Mouse (Mus musculus) cerebellum, adult 2 months (tissue): ENCODE measurements around the gene Akain1. TPM values are rescaled to one million over a fixed set of nuclear protein-coding genes. Genes with fewer than 3 reads are reported as not detected.

Experiments
- DNase-seq, 2 experiments: peaks; one replicate each; pipeline ENCODE4 v3.0.0; 2021
- H3K27ac ChIP-seq: fragments of 200-500 bp; 2 replicates; pipeline ENCODE4 v1.5.1; 2012; ENCODE audit warnings: low read length, control low read depth, inconsistent platforms; ENCODE audit not compliant: insufficient read depth
- H3K27me3 ChIP-seq: fragments of 200-500 bp; 2 replicates; pipeline ENCODE4 v1.6.1; 2012; ENCODE audit warnings: inconsistent platforms, mild to moderate bottlenecking, low read length, moderate library complexity; ENCODE audit not compliant: control insufficient read depth, insufficient read depth
- H3K4me1 ChIP-seq: fragments of 200-500 bp; 2 replicates; pipeline ENCODE4 v1.6.1; 2011; ENCODE audit warnings: low read length; ENCODE audit not compliant: control insufficient read depth, insufficient read depth
- H3K4me3 ChIP-seq: fragments of 200-500 bp; replicated peaks from 2 replicates; pipeline ENCODE3; 2011; ENCODE audit warnings: mild to moderate bottlenecking, low read depth, low read length, control low read depth; ENCODE audit not compliant: insufficient read depth
- CTCF ChIP-seq: fragments of 200-500 bp; IDR thresholded peaks from 2 replicates; pipeline ENCODE4 v1.5.1; 2011; ENCODE audit warnings: low read depth, mild to moderate bottlenecking, control low read depth, low read length, moderate library complexity, borderline replicate concordance; ENCODE audit not compliant: insufficient read depth
- POLR2A ChIP-seq: fragments of 200-500 bp; IDR thresholded peaks from 2 replicates; pipeline ENCODE4 v1.6.1; 2011; ENCODE audit warnings: low read length, control low read depth, borderline replicate concordance; ENCODE audit not compliant: insufficient read depth
- WGBS: fragments of 180-500 bp; shearing (Covaris S2); methylation state at CpG from one replicate; pipeline ENCODE4 v1.1.7; 2018; 5-methylcytosine and 5-hydroxymethylcytosine counted together
- polyA plus RNA-seq: library from polyadenylated mRNA; depleted of rRNA; stranded (reverse); fragments of >200 nt; gene quantifications from 2 replicates; pipeline ENCODE4 v1.2.3, GENCODE M21; 2012; rRNA removed

The Akain1 gene
- polyA plus RNA-seq: 29.4 and 30.6 TPM in 2 replicates

DNA sequence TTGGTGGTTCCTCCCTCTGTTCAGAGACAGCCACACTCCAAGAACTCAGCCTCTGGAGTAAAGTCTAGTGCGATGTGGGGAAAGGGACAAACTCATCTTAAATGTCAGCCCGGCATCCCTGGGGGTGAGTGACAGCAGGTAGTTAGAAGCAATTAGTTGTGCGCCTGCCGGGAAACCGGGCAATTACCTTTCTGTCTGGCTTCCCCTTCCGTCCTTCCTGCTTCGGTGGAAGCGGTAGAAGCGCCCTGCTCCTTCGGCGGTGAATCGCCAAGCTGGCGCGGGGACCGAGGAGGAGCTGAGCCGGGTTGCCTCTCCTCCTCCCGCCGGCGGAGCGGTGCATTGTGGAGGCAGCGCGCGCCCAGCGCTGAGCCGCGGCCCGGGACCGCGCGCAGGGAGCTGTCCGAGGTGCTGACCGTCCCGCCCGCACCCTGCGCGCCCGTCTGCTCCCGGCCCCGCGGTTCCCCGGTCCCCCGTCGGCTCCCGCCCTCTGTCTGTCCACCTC, at the start of gene Akain1:
Gene Akain1, plus strand, starts transcription at position 337 of the 502 bp plus-strand sequence.
- H3K27me3 ChIP-seq: no peaks in the 10 kb centered on the region; the same call in 1 of the 2 replicates
- WGBS: under 1% methylated on average over 44 of the region's 44 CpGs
- TF ChIP-seq CTCF (no peak), POLR2A (peak; percentile 39; the same call in 1 of the 2 replicates)
- H3K4me1 ChIP-seq: no peaks in the 10 kb centered on the region; the same call in none of the 2 replicates
- peak within 1 kb of the TSS; percentile 51 for H3K4me3 ChIP-seq
- H3K27ac ChIP-seq: peak within 1 kb of the TSS; percentile 2; the same call in 1 of the 2 replicates
- DNase-seq: peak; percentile 74 to 77

DNA sequence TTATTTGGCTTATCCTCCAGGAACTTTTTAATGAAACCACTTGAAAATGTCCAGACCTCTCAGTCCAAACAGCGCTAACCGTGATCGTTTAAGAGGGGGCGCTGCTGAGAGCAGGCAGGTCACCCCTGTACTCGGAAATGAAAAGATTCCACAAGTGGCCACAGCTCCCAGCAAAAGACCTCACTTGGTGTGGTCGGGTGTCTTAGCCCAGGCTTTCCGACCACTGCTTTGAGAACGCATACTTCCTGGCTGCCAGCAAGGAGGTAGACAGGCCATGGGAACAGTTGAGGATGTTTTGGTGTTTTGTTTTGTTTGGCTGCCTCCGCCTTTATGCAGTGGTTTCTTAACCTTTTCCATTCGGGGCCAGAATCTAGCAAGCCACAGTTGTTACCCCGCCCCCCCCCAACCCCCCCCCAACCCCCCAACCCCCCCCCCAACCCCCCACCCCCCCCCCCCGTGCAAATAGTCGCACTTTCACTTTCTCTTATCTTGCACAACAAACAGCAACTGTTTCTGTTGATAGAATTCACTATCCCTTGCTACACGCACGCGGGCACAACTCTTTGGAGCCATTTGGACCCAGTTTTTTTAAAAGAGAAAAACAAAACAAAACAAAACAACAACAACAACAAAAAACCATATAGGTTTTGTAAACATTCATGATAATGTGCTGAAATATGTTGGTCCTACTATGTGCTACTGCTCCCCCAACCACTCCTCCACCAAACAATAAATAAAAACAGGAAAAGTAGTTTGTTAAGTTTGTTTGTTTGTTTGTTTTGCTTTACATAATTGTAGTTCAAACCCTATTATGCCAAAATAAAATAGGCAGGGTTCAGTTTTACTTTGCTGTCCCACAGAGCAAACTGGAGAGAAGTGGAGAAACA, 42.7 kb upstream of the Akain1 start:
- H3K4me1 ChIP-seq: no peaks in the 10 kb centered on the region; the same call in 1 of the 2 replicates
- DNase-seq: no peak
- H3K4me3 ChIP-seq: no peak overlapping the region
- no peak overlapping the region for H3K27ac ChIP-seq
- no peaks in the 10 kb centered on the region for H3K27me3 ChIP-seq
- 32% methylated on average over 16 of the region's 16 CpGs for WGBS
- TF ChIP-seq POLR2A (no peak), CTCF (no peak)

DNA sequence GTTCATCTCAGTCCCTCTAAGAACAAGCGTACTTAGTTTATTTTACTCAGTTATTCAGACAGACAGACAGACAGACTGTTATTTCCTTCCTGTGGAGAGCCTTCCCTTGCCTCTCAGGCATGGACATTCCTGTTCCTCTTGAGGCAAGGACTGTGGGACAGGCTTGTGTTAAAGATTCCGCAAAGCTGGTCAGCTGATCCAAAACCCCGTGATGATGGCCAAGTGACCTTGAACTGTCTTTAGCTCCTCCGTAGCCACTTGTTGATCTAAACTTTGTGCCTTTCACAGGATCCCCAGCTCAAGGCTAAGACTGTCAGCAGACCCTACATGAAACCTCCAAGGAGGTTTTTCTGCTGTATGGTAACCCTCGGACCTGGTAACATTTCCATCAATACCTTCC, 42.0 kb upstream of the Akain1 start:
- DNase-seq: no peak
- Histone ChIP-seq H3K27me3 (no peaks in the 10 kb centered on the region), H3K27ac (no peak overlapping the region), H3K4me1 (no peaks in the 10 kb centered on the region), H3K4me3 (no peak overlapping the region)
- 59% methylated on average over 5 of the region's 5 CpGs for WGBS
- no peak for TF ChIP-seq CTCF
- TF ChIP-seq POLR2A: no peak

DNA sequence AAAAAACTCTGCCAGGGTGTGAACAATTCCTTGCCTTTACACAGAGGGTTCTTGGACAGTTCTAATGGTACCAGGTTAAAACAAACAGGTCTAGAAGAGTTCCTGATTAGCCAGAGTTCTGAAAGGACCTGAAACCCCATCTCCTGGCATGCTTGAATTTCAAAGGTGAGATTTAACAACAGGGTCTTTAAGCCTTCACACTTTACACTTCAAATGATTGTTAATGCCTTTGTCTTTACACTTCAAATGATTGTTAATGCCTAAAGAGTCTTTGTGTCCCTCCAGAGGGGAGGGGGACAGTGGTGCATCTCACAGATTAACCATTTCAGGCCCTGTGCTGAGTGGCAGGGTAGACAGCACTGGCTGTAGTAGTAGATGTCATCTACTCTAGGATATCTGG, 41.0 kb upstream of the Akain1 start:
- TF ChIP-seq CTCF (no peak), POLR2A (no peak)
- no peaks in the 10 kb centered on the region for H3K4me1 ChIP-seq
- no peak overlapping the region for H3K27ac ChIP-seq
- no peak overlapping the region for H3K4me3 ChIP-seq
- H3K27me3 ChIP-seq: no peaks in the 10 kb centered on the region
- DNase-seq: no peak

DNA sequence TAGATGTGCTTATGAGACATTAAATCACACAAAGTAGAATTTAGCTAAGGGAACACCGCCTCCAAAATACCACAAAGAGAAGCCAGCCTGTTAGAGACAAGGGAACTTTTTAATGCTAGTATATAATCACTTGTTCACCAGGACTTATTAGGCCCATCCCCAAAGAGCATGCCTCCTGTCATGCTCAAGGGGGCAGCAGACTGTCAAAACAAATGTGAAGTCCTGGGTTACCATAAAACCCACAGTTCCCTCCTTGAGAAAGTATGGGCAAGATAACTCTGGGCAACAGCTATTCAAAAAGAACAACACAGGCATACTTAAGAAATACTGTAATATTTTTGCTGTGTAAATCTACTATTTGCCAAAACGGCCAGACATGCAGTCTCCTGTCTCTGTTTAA, 38.0 kb upstream of the Akain1 start:
- Histone ChIP-seq H3K27ac (no peak overlapping the region), H3K4me3 (no peak overlapping the region), H3K4me1 (no peaks in the 10 kb centered on the region), H3K27me3 (no peaks in the 10 kb centered on the region)
- 77% methylated on average over 2 of the region's 2 CpGs for WGBS
- TF ChIP-seq CTCF: no peak
- no peak for TF ChIP-seq POLR2A
- no peak for DNase-seq

DNA sequence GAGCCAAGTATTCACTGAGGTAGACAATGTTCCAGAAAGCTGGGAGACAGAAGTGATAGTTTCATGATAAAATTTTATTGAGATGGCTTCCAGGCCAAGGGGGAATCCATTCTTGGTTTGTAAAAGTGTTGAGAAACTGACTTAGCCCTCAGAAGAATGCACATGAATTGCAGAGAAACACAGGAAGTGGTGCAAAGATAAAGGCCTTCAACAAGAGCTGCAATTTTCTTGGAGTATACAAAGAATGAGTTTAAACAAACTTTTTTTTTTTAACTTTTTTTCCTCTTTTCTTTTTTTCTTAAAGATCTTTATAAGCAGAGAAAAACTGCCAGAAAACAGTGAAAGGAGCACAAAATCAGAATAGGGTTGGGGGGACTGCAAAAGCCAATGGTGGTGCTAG, 23.0 kb upstream of the Akain1 start:
- H3K4me3 ChIP-seq: no peak overlapping the region
- no peaks in the 10 kb centered on the region for H3K27me3 ChIP-seq
- H3K27ac ChIP-seq: no peak overlapping the region
- no peak for TF ChIP-seq POLR2A
- TF ChIP-seq CTCF: no peak
- DNase-seq: no peak
- H3K4me1 ChIP-seq: no peaks in the 10 kb centered on the region

DNA sequence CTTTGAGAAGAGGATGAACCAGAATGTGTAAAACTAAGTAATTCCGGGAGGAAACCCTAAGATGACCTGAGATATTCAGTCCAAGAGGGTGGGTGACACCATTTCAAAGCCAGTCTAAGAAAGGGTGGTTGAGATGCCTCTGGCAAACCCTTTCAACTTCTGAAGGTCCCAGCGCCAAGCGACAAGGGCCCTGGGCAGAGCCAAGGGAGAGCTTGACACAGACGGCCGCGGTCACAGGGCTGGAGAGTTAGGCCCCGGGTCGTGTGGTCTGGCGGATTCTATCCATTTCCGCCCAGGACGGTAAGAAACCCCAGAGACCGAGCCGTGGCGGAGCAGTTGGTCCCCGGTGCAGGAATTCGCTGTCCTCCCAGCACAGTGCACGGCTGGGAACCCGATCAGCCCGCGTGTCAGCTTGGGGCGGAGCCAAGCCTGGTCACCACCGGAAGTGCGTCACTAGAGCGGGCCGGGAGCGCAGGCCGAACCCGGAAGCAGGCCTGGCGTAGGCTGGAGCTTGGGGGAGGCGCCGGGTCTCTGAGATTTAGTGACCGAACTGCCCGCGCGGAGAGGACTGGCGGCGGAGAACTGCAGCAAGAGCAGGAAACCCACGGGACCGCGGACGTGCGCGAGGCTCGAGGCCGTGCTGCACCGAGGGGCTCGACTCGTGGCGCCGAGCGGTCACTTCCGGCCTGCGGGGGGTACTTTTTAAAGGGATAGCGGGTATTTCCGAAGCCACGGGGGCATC, 22.0 kb upstream of the Akain1 start:
- TF ChIP-seq CTCF (no peak), POLR2A (peak; percentile 84)
- under 1% methylated on average over 56 of the region's 56 CpGs for WGBS

More for the DNA sequence above, 22.0 kb upstream of the Akain1 start:
- Histone ChIP-seq H3K4me1 (no peaks in the 10 kb centered on the region), H3K4me3 (peak overlapping the region; percentile 79), H3K27me3 (no peaks in the 10 kb centered on the region), H3K27ac (peak overlapping the region; percentile 99)
- DNase-seq: peak; percentile 96 to 99
